Mouse (Mus musculus) lung, embryonic 14.5 days (tissue): ENCODE measurements around the gene Tmem253. TPM values are rescaled to one million over a fixed set of nuclear protein-coding genes. Genes with fewer than 3 reads are reported as not detected.
A peak's percentile ranks its signal among the peaks of the same experiment; 100 is the strongest.
"Not testable (repeated sequence)": the region's sequence is repeated elsewhere in the genome, so short reads cannot be mapped to it uniquely, and the experiment has no call there.

Experiments used
- ATAC-seq: fragments of 200-750 bp; cut with Nextera tagmentation; 2 replicates; pipeline ENCODE4 v1.8.0; 2017; ENCODE audit warnings: mild to moderate bottlenecking, moderate TSS enrichment, moderate library complexity; ENCODE audit not compliant: insufficient read depth
- DNase-seq: peaks from one replicate; pipeline ENCODE4 v3.0.0-alpha.2; 2015
- H3K27ac ChIP-seq: fragments of 300-500 bp; sonication (generic); 2 replicates; pipeline ENCODE4 v1.5.1; 2014; ENCODE audit warnings: low read depth, mild to moderate bottlenecking, moderate library complexity
- H3K27me3 ChIP-seq: fragments of 300-500 bp; sonication (generic); 2 replicates; pipeline ENCODE4 v1.6.1; 2014; ENCODE audit warnings: low read length, control low read depth; ENCODE audit not compliant: insufficient read depth
- H3K36me3 ChIP-seq: fragments of 300-500 bp; sonication (generic); 2 replicates; pipeline ENCODE4 v1.6.1; 2014; ENCODE audit warnings: control low read depth; ENCODE audit not compliant: insufficient read depth
- H3K4me1 ChIP-seq: fragments of 300-500 bp; sonication (generic); 2 replicates; pipeline ENCODE4 v1.6.1; 2014; ENCODE audit warnings: antibody characterized with exemption, control low read depth; ENCODE audit not compliant: insufficient read depth
- H3K4me2 ChIP-seq: fragments of 300-500 bp; sonication (generic); 2 replicates; pipeline ENCODE4 v1.6.1; 2014; ENCODE audit warnings: mild to moderate bottlenecking
- H3K4me3 ChIP-seq: fragments of 300-500 bp; sonication (generic); 2 replicates; pipeline ENCODE4 v1.5.1; 2014; ENCODE audit warnings: low read depth, low read length
- H3K9ac ChIP-seq: fragments of 300-500 bp; sonication (generic); 2 replicates; pipeline ENCODE4 v1.6.1; 2014
- H3K9me3 ChIP-seq: fragments of 300-500 bp; sonication (generic); 2 replicates; pipeline ENCODE4 v1.6.1; 2016; ENCODE audit warnings: low read depth, low read length, control low read depth
- CTCF ChIP-seq: IDR thresholded peaks from 2 replicates; pipeline ENCODE4 v1.5.1; 2016; ENCODE audit warnings: antibody characterized with exemption, low read depth
- WGBS: fragments of 180-500 bp; shearing (Covaris S2); extraction: QIAGEN DNeasy Blood & Tissue Kit; methylation state at CpG from one replicate; pipeline ENCODE4 v1.1.7; 2014; 5-methylcytosine and 5-hydroxymethylcytosine counted together
- polyA plus RNA-seq: library from polyadenylated mRNA; unstranded; fragments of >200 nt; fragmentation: Nextera tagmentation; extraction: Ambion mirVana; gene quantifications from 2 replicates; pipeline ENCODE4 v1.2.1, GENCODE M21; 2014

Tmem253 gene
- polyA plus RNA-seq, 1 experiment from 2014 or later: 0.74 TPM

- ATAC-seq: no peak
- H3K9ac ChIP-seq: no peak overlapping the region
Observed at GRCm38 (mm10) chr14:52043446-52043845, 28.0 kb downstream of the Tmem253 start.

GRCm38 (mm10) chr14:52044901-52045678 is 29.6 kb downstream of the Tmem253 start:
- Histone ChIP-seq H3K9ac (no peak overlapping the region), H3K4me2 (no peak overlapping the region)

More at GRCm38 (mm10) chr14:52043446-52043845, 28.0 kb downstream of the Tmem253 start:
- no peak overlapping the region for H3K4me3 ChIP-seq
- DNase-seq: no peak
- no peak overlapping the region for H3K27ac ChIP-seq
- no peaks in the 10 kb centered on the region for H3K4me1 ChIP-seq
- H3K4me2 ChIP-seq: no peak overlapping the region
- no peaks in the 10 kb centered on the region for H3K27me3 ChIP-seq
- H3K9me3 ChIP-seq: no peaks in the 10 kb centered on the region
- TF ChIP-seq CTCF: no peak
- WGBS: 61% methylated on average over 6 of the region's 6 CpGs
- H3K36me3 ChIP-seq: no peaks in the 10 kb centered on the region

GRCm38 (mm10) chr14:52045966-52046565 is 30.6 kb downstream of the Tmem253 start:
- Histone ChIP-seq H3K4me2 (no peak overlapping the region), H3K27ac (no peak overlapping the region), H3K4me3 (no peak overlapping the region), H3K27me3 (no peaks in the 10 kb centered on the region), H3K4me1 (no peaks in the 10 kb centered on the region), H3K36me3 (no peaks in the 10 kb centered on the region), H3K9me3 (no peaks in the 10 kb centered on the region), H3K9ac (no peak overlapping the region)
- TF ChIP-seq CTCF: no peak
- 68% methylated on average over 9 of the region's 9 CpGs for WGBS
- DNase-seq (no peak), ATAC-seq (no peak)

More at GRCm38 (mm10) chr14:52044901-52045678, 29.6 kb downstream of the Tmem253 start:
- Histone ChIP-seq H3K27ac (no peak overlapping the region), H3K27me3 (no peaks in the 10 kb centered on the region), H3K36me3 (no peaks in the 10 kb centered on the region), H3K4me1 (no peaks in the 10 kb centered on the region), H3K9me3 (no peaks in the 10 kb centered on the region), H3K4me3 (no peak overlapping the region)
- peak; percentile 61 for TF ChIP-seq CTCF
- peak; percentile 68 for ATAC-seq
- WGBS: 6% methylated on average over 8 of the region's 8 CpGs
- peak; percentile 64 for DNase-seq

GRCm38 (mm10) chr14:52052720-52053119 is 37.3 kb downstream of the Tmem253 start:
- 88% methylated on average over 3 of the region's 3 CpGs for WGBS
- ATAC-seq, H3K9ac ChIP-seq, H3K4me2 ChIP-seq, H3K27me3 ChIP-seq, H3K27ac ChIP-seq, H3K9me3 ChIP-seq, H3K36me3 ChIP-seq, H3K4me3 ChIP-seq, H3K4me1 ChIP-seq, DNase-seq: not testable (repeated sequence)

GRCm38 (mm10) chr14:52059982-52060381 is 44.5 kb downstream of the Tmem253 start:
- TF ChIP-seq CTCF: no peak

GRCm38 (mm10) chr14:52060800-52061199 is 45.3 kb downstream of the Tmem253 start:
- TF ChIP-seq CTCF: no peak
- Histone ChIP-seq H3K36me3 (no peaks in the 10 kb centered on the region), H3K9ac (no peak overlapping the region), H3K27me3 (no peaks in the 10 kb centered on the region), H3K27ac (no peak overlapping the region), H3K9me3 (no peaks in the 10 kb centered on the region), H3K4me1 (no peaks in the 10 kb centered on the region), H3K4me3 (no peak overlapping the region), H3K4me2 (no peak overlapping the region)
- ATAC-seq: no peak
- no peak for DNase-seq
- WGBS: 92% methylated on average over 1 of the region's 1 CpGs

More at GRCm38 (mm10) chr14:52059982-52060381, 44.5 kb downstream of the Tmem253 start:
- Histone ChIP-seq H3K27me3 (no peaks in the 10 kb centered on the region), H3K9me3 (no peaks in the 10 kb centered on the region), H3K36me3 (no peaks in the 10 kb centered on the region), H3K9ac (no peak overlapping the region), H3K27ac (no peak overlapping the region), H3K4me2 (no peak overlapping the region), H3K4me3 (no peak overlapping the region), H3K4me1 (no peaks in the 10 kb centered on the region)
- WGBS: 48% methylated on average over 4 of the region's 4 CpGs
- no peak for ATAC-seq
- no peak for DNase-seq

- WGBS: 77% methylated on average over 8 of the region's 8 CpGs
- ATAC-seq (no peak), DNase-seq (no peak)
- H3K4me2 ChIP-seq: no peak overlapping the region
- H3K36me3 ChIP-seq: no peaks in the 10 kb centered on the region
- H3K27me3 ChIP-seq: no peaks in the 10 kb centered on the region
- no peak overlapping the region for H3K4me3 ChIP-seq
- TF ChIP-seq CTCF: no peak
- no peaks in the 10 kb centered on the region for H3K4me1 ChIP-seq
- no peaks in the 10 kb centered on the region for H3K9me3 ChIP-seq
- H3K27ac ChIP-seq: no peak overlapping the region
- no peak overlapping the region for H3K9ac ChIP-seq
Observed at GRCm38 (mm10) chr14:52061798-52062197, 46.3 kb downstream of the Tmem253 start.
